Mouse (Mus musculus): ENCODE measurements around the gene Taf5l.

DNA sequence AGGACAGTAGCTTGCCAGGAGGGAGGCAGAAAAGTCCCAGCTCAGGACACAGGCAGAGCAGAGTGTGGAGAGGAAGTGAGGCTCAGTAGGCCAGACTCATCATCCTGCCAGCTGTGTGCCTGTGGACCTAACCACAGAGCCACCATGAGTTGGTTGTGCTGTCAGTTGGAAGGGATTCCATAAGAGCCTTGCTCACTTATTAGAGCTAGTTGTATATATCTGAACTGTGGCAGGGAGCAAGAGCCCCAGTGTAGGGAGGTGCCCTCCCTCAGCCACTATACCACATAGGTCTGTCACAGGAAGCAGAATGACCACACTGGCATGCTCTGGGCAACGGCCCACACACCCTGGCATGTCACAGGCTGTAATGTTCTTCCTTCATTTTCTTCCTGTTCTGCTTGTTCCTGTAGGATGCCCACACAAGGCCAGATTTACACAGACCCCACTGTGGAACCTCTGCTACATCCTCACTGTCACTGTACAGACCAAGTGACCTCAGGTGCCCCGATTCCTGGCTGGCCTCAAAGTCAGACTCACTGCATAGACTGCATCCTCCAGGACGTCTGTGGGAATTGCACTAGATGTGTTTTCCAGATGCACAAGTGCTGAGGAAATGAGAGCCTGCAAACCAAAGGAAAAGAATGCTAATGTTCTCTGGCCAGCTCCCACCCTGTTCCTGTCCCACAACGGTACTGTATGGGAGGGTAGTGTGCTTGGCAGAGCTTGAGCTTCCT is 45.3 kb upstream of the Taf5l start:
- TF ChIP-seq CTCF (IDR thresholded peaks at IDR 0.05; ENCODE audit: control insufficient read depth, insufficient read depth, insufficient replicate concordance, low read depth, low read length), result no peak
- TF ChIP-seq POLR2A (IDR thresholded peaks at IDR 0.05; ENCODE audit: control insufficient read depth, low read depth, low read length), result no peak

Measured in testis, adult 2 months (tissue).